Mouse (Mus musculus): ENCODE measurements around the gene C8b. TPM values are rescaled to one million over a fixed set of nuclear protein-coding genes. Genes with fewer than 3 reads are reported as not detected.
A peak's percentile ranks its signal among the peaks of the same experiment; 100 is the strongest.

C8b gene
- polyA plus RNA-seq, 1 experiment from 2014 or later: not detected

- H3K9me3 ChIP-seq (ENCODE audit: control insufficient read depth, low read length): no peaks in the 10 kb centered on the region
- H3K4me2 ChIP-seq (replicated peaks; ENCODE audit: low read depth, low read length): no peak overlapping the region
- 75% methylated on average over 13 of the region's 13 CpGs for WGBS
- no peaks in the 10 kb centered on the region for H3K36me3 ChIP-seq (ENCODE audit: control insufficient read depth, insufficient read depth, low read length)
- H3K9ac ChIP-seq (ENCODE audit: low read depth, low read length): no peak overlapping the region
- ATAC-seq (ENCODE audit: low FRiP score, low TSS enrichment): peak; percentile 47; the same call in 1 of the 2 replicates
- H3K27ac ChIP-seq (ENCODE audit: low read depth, low read length): no peak overlapping the region
- no peaks in the 10 kb centered on the region for H3K4me1 ChIP-seq (ENCODE audit: control insufficient read depth, insufficient read depth, low read length)
- H3K27me3 ChIP-seq (ENCODE audit: control insufficient read depth, insufficient read depth, low read length): no peaks in the 10 kb centered on the region
- no peak overlapping the region for H3K4me3 ChIP-seq (ENCODE audit: low read length)
Measured at GRCm38 (mm10) chr4:104760878-104761624, 5.1 kb upstream of the C8b start.

GRCm38 (mm10) chr4:104768190-104768589 lies 2.1 kb downstream of the C8b start:
- Histone ChIP-seq H3K36me3 (ENCODE audit: control insufficient read depth, insufficient read depth, low read length) (no peaks in the 10 kb centered on the region), H3K27ac (ENCODE audit: low read depth, low read length) (no peak overlapping the region), H3K27me3 (ENCODE audit: control insufficient read depth, insufficient read depth, low read length) (no peaks in the 10 kb centered on the region), H3K9ac (ENCODE audit: low read depth, low read length) (no peak overlapping the region), H3K4me1 (ENCODE audit: control insufficient read depth, insufficient read depth, low read length) (no peaks in the 10 kb centered on the region), H3K4me3 (ENCODE audit: low read length) (no peak overlapping the region), H3K4me2 (replicated peaks; ENCODE audit: low read depth, low read length) (no peak overlapping the region), H3K9me3 (ENCODE audit: control insufficient read depth, low read length) (no peaks in the 10 kb centered on the region)
- WGBS: 84% methylated on average over 4 of the region's 4 CpGs
- ATAC-seq (ENCODE audit: low FRiP score, low TSS enrichment): no peak

DNA sequence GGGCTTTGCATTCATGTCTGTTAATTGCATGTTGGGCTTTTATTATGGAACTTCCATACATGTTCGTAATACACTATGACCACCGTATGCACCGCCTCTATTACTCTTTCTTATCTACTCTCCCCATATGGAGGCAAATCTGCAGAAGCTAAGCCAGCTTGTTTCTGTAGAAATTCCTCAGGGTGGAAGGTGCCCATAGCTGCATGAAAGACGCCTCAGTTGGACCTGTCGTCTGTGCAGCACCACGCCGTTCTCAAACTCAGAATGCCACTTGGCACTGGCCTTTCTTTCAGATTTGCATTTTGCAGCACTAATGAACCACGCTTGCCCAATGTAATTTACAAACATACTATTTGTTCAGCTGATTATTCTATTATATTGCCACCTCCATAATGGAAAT lies 3.5 kb downstream of the C8b start:
- Histone ChIP-seq H3K4me3 (ENCODE audit: low read length) (no peak overlapping the region), H3K36me3 (ENCODE audit: control insufficient read depth, insufficient read depth, low read length) (no peaks in the 10 kb centered on the region), H3K4me2 (replicated peaks; ENCODE audit: low read depth, low read length) (no peak overlapping the region), H3K9me3 (ENCODE audit: control insufficient read depth, low read length) (no peaks in the 10 kb centered on the region), H3K4me1 (ENCODE audit: control insufficient read depth, insufficient read depth, low read length) (no peaks in the 10 kb centered on the region), H3K27me3 (ENCODE audit: control insufficient read depth, insufficient read depth, low read length) (no peaks in the 10 kb centered on the region), H3K9ac (ENCODE audit: low read depth, low read length) (no peak overlapping the region), H3K27ac (ENCODE audit: low read depth, low read length) (no peak overlapping the region)
- no peak for ATAC-seq (ENCODE audit: low FRiP score, low TSS enrichment)
- WGBS: 87% methylated on average over 8 of the region's 8 CpGs

- ATAC-seq (ENCODE audit: low FRiP score, low TSS enrichment): no peak
- H3K9ac ChIP-seq (ENCODE audit: low read depth, low read length): no peak overlapping the region
- no peak overlapping the region for H3K4me3 ChIP-seq (ENCODE audit: low read length)
- no peaks in the 10 kb centered on the region for H3K36me3 ChIP-seq (ENCODE audit: control insufficient read depth, insufficient read depth, low read length)
- H3K9me3 ChIP-seq (ENCODE audit: control insufficient read depth, low read length): no peaks in the 10 kb centered on the region
- no peaks in the 10 kb centered on the region for H3K4me1 ChIP-seq (ENCODE audit: control insufficient read depth, insufficient read depth, low read length)
- H3K27ac ChIP-seq (ENCODE audit: low read depth, low read length): no peak overlapping the region
- WGBS: 72% methylated on average over 4 of the region's 4 CpGs
- H3K4me2 ChIP-seq (replicated peaks; ENCODE audit: low read depth, low read length): no peak overlapping the region
- H3K27me3 ChIP-seq (ENCODE audit: control insufficient read depth, insufficient read depth, low read length): no peaks in the 10 kb centered on the region
Measured at GRCm38 (mm10) chr4:104770331-104770730, 4.2 kb downstream of the C8b start.

DNA sequence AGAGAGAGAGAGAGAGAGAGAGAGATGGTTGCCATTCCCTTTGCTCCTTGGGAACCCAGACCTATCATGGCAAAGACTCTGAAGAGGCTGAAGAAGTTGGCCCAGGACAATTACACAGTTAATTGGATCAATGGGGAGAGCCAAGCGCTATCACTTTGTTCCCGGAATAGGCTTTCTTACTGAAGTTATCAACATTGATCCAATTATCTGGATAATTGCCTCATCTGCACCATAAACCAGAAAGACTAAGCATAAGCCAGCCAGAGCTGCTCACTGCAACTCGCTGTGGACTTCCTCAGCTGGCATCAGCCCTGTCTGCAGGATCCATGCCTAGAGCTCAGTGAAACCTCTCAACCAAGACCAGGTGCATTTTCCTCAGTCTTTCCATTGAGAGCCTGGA lies 9.5 kb downstream of the C8b start:
- Histone ChIP-seq H3K4me2 (replicated peaks; ENCODE audit: low read depth, low read length) (no peak overlapping the region), H3K4me3 (ENCODE audit: low read length) (no peak overlapping the region), H3K27ac (ENCODE audit: low read depth, low read length) (no peak overlapping the region), H3K36me3 (ENCODE audit: control insufficient read depth, insufficient read depth, low read length) (no peaks in the 10 kb centered on the region), H3K27me3 (ENCODE audit: control insufficient read depth, insufficient read depth, low read length) (no peaks in the 10 kb centered on the region), H3K9me3 (ENCODE audit: control insufficient read depth, low read length) (no peaks in the 10 kb centered on the region), H3K9ac (ENCODE audit: low read depth, low read length) (no peak overlapping the region), H3K4me1 (ENCODE audit: control insufficient read depth, insufficient read depth, low read length) (no peaks in the 10 kb centered on the region)
- no peak for ATAC-seq (ENCODE audit: low FRiP score, low TSS enrichment)
- WGBS: 78% methylated on average over 3 of the region's 3 CpGs

GRCm38 (mm10) chr4:104779460-104779859 lies 13.3 kb downstream of the C8b start:
- Histone ChIP-seq H3K4me1 (ENCODE audit: control insufficient read depth, insufficient read depth, low read length) (no peaks in the 10 kb centered on the region), H3K27me3 (ENCODE audit: control insufficient read depth, insufficient read depth, low read length) (no peaks in the 10 kb centered on the region), H3K36me3 (ENCODE audit: control insufficient read depth, insufficient read depth, low read length) (no peaks in the 10 kb centered on the region), H3K9ac (ENCODE audit: low read depth, low read length) (no peak overlapping the region), H3K27ac (ENCODE audit: low read depth, low read length) (no peak overlapping the region), H3K4me2 (replicated peaks; ENCODE audit: low read depth, low read length) (no peak overlapping the region), H3K4me3 (ENCODE audit: low read length) (no peak overlapping the region), H3K9me3 (ENCODE audit: control insufficient read depth, low read length) (no peaks in the 10 kb centered on the region)
- WGBS: 89% methylated on average over 5 of the region's 5 CpGs
- no peak for ATAC-seq (ENCODE audit: low FRiP score, low TSS enrichment)

DNA sequence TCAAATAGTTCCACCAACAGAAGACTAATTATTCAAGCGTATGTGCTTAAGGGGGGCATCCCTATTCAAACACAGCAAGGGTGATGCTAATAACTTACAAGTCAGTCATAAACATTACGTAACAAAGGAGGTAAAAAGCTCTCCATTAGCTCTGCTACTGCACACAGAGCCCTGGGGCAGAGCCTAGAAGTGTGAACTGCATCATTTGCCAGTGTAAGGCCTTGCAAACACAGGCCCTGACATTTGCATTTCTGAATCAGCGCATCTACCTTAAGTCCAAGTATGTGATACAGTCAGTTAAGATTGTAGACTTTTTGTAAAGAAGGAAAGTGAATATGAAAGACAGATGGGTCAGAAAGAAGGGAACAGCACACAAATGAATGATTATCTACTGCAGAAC lies 15.3 kb downstream of the C8b start:
- 87% methylated on average over 3 of the region's 3 CpGs for WGBS
- no peaks in the 10 kb centered on the region for H3K9me3 ChIP-seq (ENCODE audit: control insufficient read depth, low read length)
- H3K4me2 ChIP-seq (replicated peaks; ENCODE audit: low read depth, low read length): no peak overlapping the region
- ATAC-seq (ENCODE audit: low FRiP score, low TSS enrichment): no peak
- H3K4me1 ChIP-seq (ENCODE audit: control insufficient read depth, insufficient read depth, low read length): no peaks in the 10 kb centered on the region
- no peaks in the 10 kb centered on the region for H3K27me3 ChIP-seq (ENCODE audit: control insufficient read depth, insufficient read depth, low read length)
- H3K27ac ChIP-seq (ENCODE audit: low read depth, low read length): no peak overlapping the region
- H3K36me3 ChIP-seq (ENCODE audit: control insufficient read depth, insufficient read depth, low read length): no peaks in the 10 kb centered on the region
- H3K4me3 ChIP-seq (ENCODE audit: low read length): no peak overlapping the region
- H3K9ac ChIP-seq (ENCODE audit: low read depth, low read length): no peak overlapping the region

DNA sequence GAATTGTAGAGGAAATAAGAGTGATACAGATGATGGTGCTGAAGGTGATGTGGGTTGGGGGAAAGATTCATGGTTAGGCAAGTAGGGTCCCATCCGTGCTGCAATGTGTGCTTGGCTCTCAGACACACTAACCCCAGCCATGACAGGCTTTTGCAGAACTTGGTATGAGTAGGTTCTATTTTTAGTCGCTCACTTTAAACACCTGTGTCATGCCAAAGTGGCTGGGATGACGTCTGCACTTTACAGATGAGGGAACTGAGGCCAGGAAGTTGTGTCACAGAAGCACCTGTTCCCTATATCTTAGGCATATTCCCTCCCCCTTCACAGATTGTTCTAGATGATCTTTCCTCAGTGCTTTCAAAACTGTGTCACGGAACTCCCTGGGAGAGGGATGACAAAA lies 16.2 kb downstream of the C8b start:
- Histone ChIP-seq H3K27ac (ENCODE audit: low read depth, low read length) (no peak overlapping the region), H3K4me1 (ENCODE audit: control insufficient read depth, insufficient read depth, low read length) (no peaks in the 10 kb centered on the region), H3K9me3 (ENCODE audit: control insufficient read depth, low read length) (no peaks in the 10 kb centered on the region), H3K4me3 (ENCODE audit: low read length) (no peak overlapping the region), H3K9ac (ENCODE audit: low read depth, low read length) (no peak overlapping the region), H3K36me3 (ENCODE audit: control insufficient read depth, insufficient read depth, low read length) (no peaks in the 10 kb centered on the region), H3K4me2 (replicated peaks; ENCODE audit: low read depth, low read length) (no peak overlapping the region), H3K27me3 (ENCODE audit: control insufficient read depth, insufficient read depth, low read length) (no peaks in the 10 kb centered on the region)
- no peak for ATAC-seq (ENCODE audit: low FRiP score, low TSS enrichment)
- 84% methylated on average over 4 of the region's 4 CpGs for WGBS

GRCm38 (mm10) chr4:104792111-104792510 lies 26.0 kb downstream of the C8b start:
- 94% methylated on average over 4 of the region's 4 CpGs for WGBS
- H3K9me3 ChIP-seq (ENCODE audit: control insufficient read depth, low read length): no peaks in the 10 kb centered on the region
- H3K9ac ChIP-seq (ENCODE audit: low read depth, low read length): no peak overlapping the region
- H3K36me3 ChIP-seq (ENCODE audit: control insufficient read depth, insufficient read depth, low read length): no peaks in the 10 kb centered on the region
- H3K4me3 ChIP-seq (ENCODE audit: low read length): no peak overlapping the region
- no peak overlapping the region for H3K4me2 ChIP-seq (replicated peaks; ENCODE audit: low read depth, low read length)
- no peaks in the 10 kb centered on the region for H3K4me1 ChIP-seq (ENCODE audit: control insufficient read depth, insufficient read depth, low read length)
- H3K27ac ChIP-seq (ENCODE audit: low read depth, low read length): no peak overlapping the region
- no peaks in the 10 kb centered on the region for H3K27me3 ChIP-seq (ENCODE audit: control insufficient read depth, insufficient read depth, low read length)
- no peak for ATAC-seq (ENCODE audit: low FRiP score, low TSS enrichment)
